Mouse (Mus musculus): ENCODE measurements around the gene Etfbkmt. TPM values are rescaled to one million over a fixed set of nuclear protein-coding genes. Genes with fewer than 3 reads are reported as not detected.

The Etfbkmt gene
- total and polyA plus RNA-seq, 2 experiments from 2014 or later, result 4.9 to 6.6 TPM

- no peak overlapping the region for H3K9ac ChIP-seq (replicated peaks; ENCODE audit: low read length)
Measured at GRCm38 (mm10) chr6:149098993-149099392, 40.7 kb upstream of the Etfbkmt start.

GRCm38 (mm10) chr6:149100174-149101075 lies 39.2 kb upstream of the Etfbkmt start:
- Histone ChIP-seq H3K9ac (replicated peaks; ENCODE audit: low read length) (peak overlapping the region; percentile 96), H3K36me3 (ENCODE audit: insufficient read depth, low read length) (no peaks in the 10 kb centered on the region), H3K9me3 (ENCODE audit: low read length) (no peaks in the 10 kb centered on the region), H3K27ac (peak overlapping the region; percentile 96), H3K4me2 (ENCODE audit: low read depth, low read length) (peak overlapping the region; percentile 74), H3K4me1 (ENCODE audit: insufficient read depth, low read length) (peaks cover 4% of the 10 kb centered on the region; the same call in 1 of the 2 replicates), H3K4me3 (ENCODE audit: low read length) (peak overlapping the region; percentile 97), H3K27me3 (ENCODE audit: insufficient read depth, low read length) (no peaks in the 10 kb centered on the region)
- DNase-seq (ENCODE audit: low spot score), result peak; percentile 77
- ATAC-seq, result peak; percentile 62
- under 1% methylated on average over 52 of the region's 52 CpGs for WGBS
- no peak; the same call in none of the 2 replicates for TF ChIP-seq CTCF (IDR thresholded peaks at IDR 0.05; ENCODE audit: low read depth)

More at GRCm38 (mm10) chr6:149098993-149099392, 40.7 kb upstream of the Etfbkmt start:
- ATAC-seq (no peak), DNase-seq (ENCODE audit: low spot score) (no peak)
- no peak overlapping the region for H3K27ac ChIP-seq
- no peak for TF ChIP-seq CTCF (IDR thresholded peaks at IDR 0.05; ENCODE audit: low read depth)
- no peaks in the 10 kb centered on the region for H3K9me3 ChIP-seq (ENCODE audit: low read length)
- H3K36me3 ChIP-seq (ENCODE audit: insufficient read depth, low read length), result no peaks in the 10 kb centered on the region
- H3K27me3 ChIP-seq (ENCODE audit: insufficient read depth, low read length), result no peaks in the 10 kb centered on the region
- H3K4me1 ChIP-seq (ENCODE audit: insufficient read depth, low read length), result peaks cover 4% of the 10 kb centered on the region; the same call in 1 of the 2 replicates
- H3K4me3 ChIP-seq (ENCODE audit: low read length), result peak overlapping the region; percentile 97; the same call in 1 of the 2 replicates
- peak overlapping the region; percentile 74 for H3K4me2 ChIP-seq (ENCODE audit: low read depth, low read length)

GRCm38 (mm10) chr6:149101076-149101942 lies 38.3 kb upstream of the Etfbkmt start, which contains the start of gene Dennd5b:
TSS of gene Dennd5b (minus strand) at chr6:149101680.
- WGBS, result under 1% methylated on average over 98 of the region's 124 CpGs
- Histone ChIP-seq H3K9me3 (ENCODE audit: low read length) (no peaks in the 10 kb centered on the region), H3K27ac (peak within 1 kb of the TSS; percentile 96), H3K4me2 (ENCODE audit: low read depth, low read length) (peak within 1 kb of the TSS; percentile 74), H3K27me3 (ENCODE audit: insufficient read depth, low read length) (no peaks in the 10 kb centered on the region), H3K4me1 (ENCODE audit: insufficient read depth, low read length) (peaks cover 4% of the 10 kb centered on the region; the same call in 1 of the 2 replicates), H3K36me3 (ENCODE audit: insufficient read depth, low read length) (no peaks in the 10 kb centered on the region), H3K4me3 (ENCODE audit: low read length) (peak within 1 kb of the TSS; percentile 97), H3K9ac (replicated peaks; ENCODE audit: low read length) (peak within 1 kb of the TSS; percentile 96)
- peak; percentile 94 for ATAC-seq
- TF ChIP-seq CTCF (IDR thresholded peaks at IDR 0.05; ENCODE audit: low read depth), result no peak
- DNase-seq (ENCODE audit: low spot score), result peak; percentile 93

- Histone ChIP-seq H3K36me3 (ENCODE audit: insufficient read depth, low read length) (no peaks in the 10 kb centered on the region), H3K9ac (replicated peaks; ENCODE audit: low read length) (peak overlapping the region; percentile 96), H3K4me1 (ENCODE audit: insufficient read depth, low read length) (peaks cover 4% of the 10 kb centered on the region; the same call in 1 of the 2 replicates), H3K4me3 (ENCODE audit: low read length) (peak overlapping the region; percentile 97), H3K27ac (peak overlapping the region; percentile 96), H3K4me2 (ENCODE audit: low read depth, low read length) (peak overlapping the region; percentile 74), H3K27me3 (ENCODE audit: insufficient read depth, low read length) (no peaks in the 10 kb centered on the region), H3K9me3 (ENCODE audit: low read length) (no peaks in the 10 kb centered on the region)
- no peak for TF ChIP-seq CTCF (IDR thresholded peaks at IDR 0.05; ENCODE audit: low read depth)
- DNase-seq (ENCODE audit: low spot score) (no peak), ATAC-seq (no peak)
- WGBS, result 11% methylated on average over 7 of the region's 7 CpGs
Measured at GRCm38 (mm10) chr6:149101943-149102243, 37.8 kb upstream of the Etfbkmt start.

GRCm38 (mm10) chr6:149103451-149103850 lies 36.2 kb upstream of the Etfbkmt start:
- Histone ChIP-seq H3K27me3 (ENCODE audit: insufficient read depth, low read length) (no peaks in the 10 kb centered on the region), H3K27ac (no peak overlapping the region), H3K4me3 (ENCODE audit: low read length) (no peak overlapping the region), H3K9me3 (ENCODE audit: low read length) (no peaks in the 10 kb centered on the region), H3K36me3 (ENCODE audit: insufficient read depth, low read length) (no peaks in the 10 kb centered on the region), H3K4me1 (ENCODE audit: insufficient read depth, low read length) (peaks cover 4% of the 10 kb centered on the region; the same call in 1 of the 2 replicates), H3K9ac (replicated peaks; ENCODE audit: low read length) (no peak overlapping the region), H3K4me2 (ENCODE audit: low read depth, low read length) (no peak overlapping the region)
- 88% methylated on average over 1 of the region's 1 CpGs for WGBS
- TF ChIP-seq CTCF (IDR thresholded peaks at IDR 0.05; ENCODE audit: low read depth), result no peak
- no peak for DNase-seq (ENCODE audit: low spot score)
- ATAC-seq, result no peak

GRCm38 (mm10) chr6:149107615-149108014 lies 32.0 kb upstream of the Etfbkmt start:
- DNase-seq (ENCODE audit: low spot score), result no peak
- TF ChIP-seq CTCF (IDR thresholded peaks at IDR 0.05; ENCODE audit: low read depth), result no peak
- WGBS, result 78% methylated on average over 3 of the region's 3 CpGs

More at GRCm38 (mm10) chr6:149107615-149108014, 32.0 kb upstream of the Etfbkmt start:
- Histone ChIP-seq H3K9me3 (ENCODE audit: low read length) (no peaks in the 10 kb centered on the region), H3K36me3 (ENCODE audit: insufficient read depth, low read length) (no peaks in the 10 kb centered on the region), H3K9ac (replicated peaks; ENCODE audit: low read length) (no peak overlapping the region), H3K4me3 (ENCODE audit: low read length) (no peak overlapping the region), H3K4me2 (ENCODE audit: low read depth, low read length) (no peak overlapping the region), H3K27me3 (ENCODE audit: insufficient read depth, low read length) (no peaks in the 10 kb centered on the region), H3K4me1 (ENCODE audit: insufficient read depth, low read length) (no peaks in the 10 kb centered on the region), H3K27ac (no peak overlapping the region)
- ATAC-seq, result no peak

Measured in hindbrain, postnatal 0 days (tissue).